Mouse (Mus musculus) thymus, postnatal 0 days (tissue): ENCODE measurements at regions not wholly inside any gene's neighbourhood (a gene's known extent, or its start where the extent isn't known, plus 50 kb on each side); places are given as distances from the start of the nearest gene placed in this dataset.

Source experiments
- DNase-seq: peaks from one replicate; pipeline ENCODE4 v3.0.0-alpha.2; 2015; ENCODE audit warnings: low spot score

GRCm38 (mm10) chr17:79798361-79798760, 83.5 kb upstream of the Cyp1b1 start:
- DNase-seq: no peak

GRCm38 (mm10) chr17:79790166-79790565, 75.3 kb upstream of the Cyp1b1 start:
- DNase-seq: no peak

- DNase-seq: peak; percentile 68
Measured at GRCm38 (mm10) chr17:79787201-79787600, 72.3 kb upstream of the Cyp1b1 start.

GRCm38 (mm10) chr17:79786691-79787090, 71.8 kb upstream of the Cyp1b1 start:
- DNase-seq: peak; percentile 5

GRCm38 (mm10) chr17:79786270-79786669, 71.4 kb upstream of the Cyp1b1 start:
- no peak for DNase-seq

- no peak for DNase-seq
Measured at GRCm38 (mm10) chr17:79784256-79784870, 69.5 kb upstream of the Cyp1b1 start.

- no peak for DNase-seq
Measured at GRCm38 (mm10) chr17:79781733-79782663, 67.1 kb upstream of the Cyp1b1 start.

GRCm38 (mm10) chr17:79781262-79781661, 66.4 kb upstream of the Cyp1b1 start:
- no peak for DNase-seq

GRCm38 (mm10) chr17:79777874-79778395, 63.1 kb upstream of the Cyp1b1 start:
- DNase-seq: no peak

GRCm38 (mm10) chr17:79776177-79776576, 61.3 kb upstream of the Cyp1b1 start:
- no peak for DNase-seq

- DNase-seq: peak; percentile 63
Measured at GRCm38 (mm10) chr17:79775216-79775615, 60.4 kb upstream of the Cyp1b1 start.

GRCm38 (mm10) chr17:79774291-79774690, 59.4 kb upstream of the Cyp1b1 start:
- no peak for DNase-seq

- DNase-seq: no peak
Measured at GRCm38 (mm10) chr17:79772219-79772618, 57.4 kb upstream of the Cyp1b1 start.

GRCm38 (mm10) chr17:79771727-79772126, 56.9 kb upstream of the Cyp1b1 start:
- DNase-seq: no peak

- no peak for DNase-seq
Measured at GRCm38 (mm10) chr17:79770911-79771310, 56.0 kb upstream of the Cyp1b1 start.

- no peak for DNase-seq
Measured at GRCm38 (mm10) chr17:79769824-79770223, 55.0 kb upstream of the Cyp1b1 start.

GRCm38 (mm10) chr17:79768080-79768479, 53.2 kb upstream of the Cyp1b1 start:
- no peak for DNase-seq

GRCm38 (mm10) chr17:79765061-79765794, 50.4 kb upstream of the Cyp1b1 start:
- no peak for DNase-seq
